In genomic region chr2:11182096-11182495, GRCm38 (mm10) we compare ENCODE assay signal across 23 mouse cellular contexts.
"Had no signal": no experiment of that assay in that cellular context is flagged by ENCODE, and none has a peak within 500 bp of the region (broad histone marks: within the 10 kb centered on the region; RNA-seq: fewer than 3 reads in every experiment).

No protein-coding gene starts in this region.

- H3K36me3 ChIP-seq: heart, embryonic 10.5 days; heart, embryonic 12.5 days; hindbrain, embryonic 10.5 days; hindbrain, embryonic 13.5 days; hindbrain, embryonic 15.5 days; intestine, embryonic 15.5 days; limb, embryonic 13.5 days; limb, embryonic 15.5 days; liver, embryonic 12.5 days had no signal

- ATAC-seq: hindbrain, postnatal 0 days; intestine, embryonic 15.5 days; intestine, postnatal 0 days; liver, embryonic 12.5 days had no signal

- H3K9me3 ChIP-seq: heart, embryonic 10.5 days; heart, embryonic 12.5 days; hindbrain, embryonic 10.5 days; hindbrain, embryonic 13.5 days; hindbrain, embryonic 15.5 days; intestine, embryonic 15.5 days; limb, embryonic 15.5 days; liver, embryonic 12.5 days had no signal

- H3K27me3 ChIP-seq: heart, embryonic 12.5 days; hindbrain, embryonic 13.5 days; hindbrain, embryonic 15.5 days; intestine, embryonic 15.5 days; limb, embryonic 15.5 days; liver, embryonic 12.5 days had no signal

- H3K4me3 ChIP-seq: heart, adult 2 months; heart, embryonic 10.5 days; heart, embryonic 12.5 days; hindbrain, embryonic 10.5 days; hindbrain, embryonic 13.5 days; hindbrain, embryonic 15.5 days; intestine, embryonic 15.5 days; layer of hippocampus, adult 2 months; left cerebral cortex, adult 2 months; limb, embryonic 13.5 days; limb, embryonic 15.5 days; liver, embryonic 12.5 days had no signal

- H3K27ac ChIP-seq: heart, adult 2 months; heart, embryonic 10.5 days; hindbrain, embryonic 10.5 days; hindbrain, embryonic 13.5 days; hindbrain, embryonic 15.5 days; hindbrain, postnatal 0 days; intestine, embryonic 15.5 days; layer of hippocampus, adult 2 months; left cerebral cortex, adult 2 months; limb, embryonic 13.5 days; limb, embryonic 15.5 days; liver, embryonic 12.5 days; liver, embryonic 14.5 days had no signal

- H3K4me1 ChIP-seq: heart, embryonic 10.5 days; heart, embryonic 12.5 days; hindbrain, embryonic 10.5 days; hindbrain, embryonic 13.5 days; hindbrain, embryonic 15.5 days; intestine, embryonic 15.5 days; limb, embryonic 13.5 days; limb, embryonic 15.5 days had no signal

- DNase-seq: gastrocnemius, postnatal 14 days; gastrocnemius, postnatal 36 days; heart, adult 2 months; heart, postnatal 10 days; heart, postnatal 4 days; kidney, adult 18-20 months; kidney, adult 8-10 months; kidney, postnatal 10 days; kidney, postnatal 25 days had no signal
